Mouse (Mus musculus): ENCODE data around the gene H2-Ab1.
A peak's percentile ranks its signal among the peaks of the same experiment; 100 is the strongest.

DNA sequence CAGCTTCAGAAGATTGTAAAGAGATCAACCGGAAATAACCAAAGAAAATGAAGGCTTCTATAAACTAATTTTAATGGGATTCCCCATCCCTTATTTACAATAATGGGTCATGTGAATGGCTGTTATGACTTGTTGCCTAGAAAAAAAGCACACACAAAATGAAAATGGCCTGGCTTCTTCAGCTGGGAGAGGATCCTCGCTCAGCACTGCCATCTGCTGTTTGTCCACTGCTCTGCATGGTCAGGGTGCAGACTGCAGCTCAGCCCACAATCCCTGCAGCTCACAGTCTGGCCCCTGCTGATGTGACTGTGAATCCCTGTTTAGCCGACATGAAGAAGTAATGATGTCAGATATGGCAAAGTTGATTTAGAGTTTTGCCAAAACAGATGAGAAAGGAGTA, 55.9 kb downstream of the H2-Ab1 start:
- TF ChIP-seq POLR2A (IDR thresholded peaks at IDR 0.05; ENCODE audit: borderline replicate concordance, control insufficient read depth, low read depth, low read length): no peak
- TF ChIP-seq CTCF (IDR thresholded peaks at IDR 0.05; ENCODE audit: control insufficient read depth, insufficient read depth, low read length): peak; percentile 93

All from bone marrow, adult 2 months (tissue).